Mouse (Mus musculus): ENCODE data around the gene Mrps10.
"Not testable (repeated sequence)": the region's sequence is repeated elsewhere in the genome, so short reads cannot be mapped to it uniquely, and the experiment has no call there.

Mrps10 gene

GRCm38 (mm10) chr17:47368401-47369086, at the start of gene Mrps10:
TSS of gene Mrps10 (plus strand) at chr17:47368887.
- in situ Hi-C loops (cut with MboI, MseI), result no loop called here

GRCm38 (mm10) chr17:47318972-47319625, 49.6 kb upstream of the Mrps10 start:
- in situ Hi-C loops (cut with MboI, MseI), result no loop called here

GRCm38 (mm10) chr17:47319761-47320160, 48.9 kb upstream of the Mrps10 start:
- in situ Hi-C loops (cut with MboI, MseI), result no loop called here

- in situ Hi-C loops (cut with MboI, MseI), result no loop called here
These were observed 46.3 kb upstream of the Mrps10 start for GRCm38 (mm10) chr17:47322128-47322990.

GRCm38 (mm10) chr17:47322991-47323295, 45.7 kb upstream of the Mrps10 start:
- in situ Hi-C loops (cut with MboI, MseI), result no loop called here

GRCm38 (mm10) chr17:47327559-47327958, 41.1 kb upstream of the Mrps10 start:
- in situ Hi-C loops (cut with MboI, MseI), result no loop called here

- in situ Hi-C loops (cut with MboI, MseI), result no loop called here
These were observed 40.7 kb upstream of the Mrps10 start for GRCm38 (mm10) chr17:47327969-47328368.

GRCm38 (mm10) chr17:47328552-47329343, 39.9 kb upstream of the Mrps10 start:
- in situ Hi-C loops (cut with MboI, MseI), result no loop called here

- in situ Hi-C loops (cut with MboI, MseI), result no loop called here
These were observed 38.1 kb upstream of the Mrps10 start for GRCm38 (mm10) chr17:47330616-47331015.

GRCm38 (mm10) chr17:47332001-47332611, 36.6 kb upstream of the Mrps10 start:
- in situ Hi-C loops (cut with MboI, MseI), result no loop called here

GRCm38 (mm10) chr17:47332664-47333063, 36.0 kb upstream of the Mrps10 start:
- in situ Hi-C loops (cut with MboI, MseI), result not testable (repeated sequence)

GRCm38 (mm10) chr17:47333409-47333808, 35.3 kb upstream of the Mrps10 start:
- in situ Hi-C loops (cut with MboI, MseI), result no loop called here

- in situ Hi-C loops (cut with MboI, MseI), result no loop called here
These were observed 25.6 kb upstream of the Mrps10 start for GRCm38 (mm10) chr17:47343121-47343520.

GRCm38 (mm10) chr17:47349721-47350319, 18.9 kb upstream of the Mrps10 start:
- in situ Hi-C loops (cut with MboI, MseI), result no loop called here

GRCm38 (mm10) chr17:47359964-47360363, 8.7 kb upstream of the Mrps10 start:
- in situ Hi-C loops (cut with MboI, MseI), result no loop called here

- in situ Hi-C loops (cut with MboI, MseI), result no loop called here
These were observed 7.3 kb upstream of the Mrps10 start for GRCm38 (mm10) chr17:47361343-47361742.

- in situ Hi-C loops (cut with MboI, MseI), result no loop called here
These were observed 378 bp downstream of the Mrps10 start for GRCm38 (mm10) chr17:47369087-47369443.

GRCm38 (mm10) chr17:47371451-47371850, 2.8 kb downstream of the Mrps10 start:
- in situ Hi-C loops (cut with MboI, MseI), result no loop called here

- in situ Hi-C loops (cut with MboI, MseI), result no loop called here
These were observed 5.3 kb downstream of the Mrps10 start for GRCm38 (mm10) chr17:47373991-47374390.

- in situ Hi-C loops (cut with MboI, MseI), result no loop called here
These were observed 8.1 kb downstream of the Mrps10 start for GRCm38 (mm10) chr17:47376779-47377280.

GRCm38 (mm10) chr17:47378133-47378532, 9.4 kb downstream of the Mrps10 start:
- in situ Hi-C loops (cut with MboI, MseI), result no loop called here
